Mouse (Mus musculus): ENCODE data around the gene Tctex1d1.

DNA sequence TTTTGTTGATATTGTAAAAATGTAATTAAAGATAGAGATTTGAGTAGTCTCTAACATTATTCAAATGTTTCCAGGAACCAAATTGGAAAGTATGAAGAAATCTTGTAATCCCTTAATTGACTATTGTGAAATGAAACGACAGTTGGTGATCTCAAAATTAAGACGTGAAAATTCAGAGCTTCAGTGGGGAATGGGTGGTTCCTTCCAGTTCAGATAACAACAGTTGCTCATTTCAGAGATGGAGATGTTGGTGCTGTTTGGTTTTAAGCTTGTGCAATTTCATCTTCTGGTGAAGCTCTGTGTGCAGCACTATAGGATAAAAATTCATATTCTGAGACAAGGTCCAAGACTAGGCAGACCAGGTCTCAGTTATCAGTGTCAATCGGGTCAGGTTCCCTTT, 6.3 kb upstream of the Tctex1d1 start:
- TF ChIP-seq POLR2A (IDR thresholded peaks at IDR 0.05; ENCODE audit: insufficient read length, low read depth) (no peak), REST (IDR thresholded peaks at IDR 0.05; ENCODE audit: insufficient read depth, insufficient read length) (no peak)

All from myocyte (in vitro differentiated cells).